Mouse (Mus musculus) ES-Bruce4 (cell line): ENCODE results near the gene Baz2b.

Experiments used
- EP300 ChIP-seq: IDR thresholded peaks from 2 replicates; pipeline ENCODE4 v1.6.1; 2011; ENCODE audit warnings: low read depth, low read length; ENCODE audit not compliant: insufficient read depth
- POLR2A ChIP-seq: IDR thresholded peaks from one replicate; pipeline ENCODE4 v1.8.1; 2011; ENCODE audit warnings: low read length; ENCODE audit not compliant: insufficient read depth

- TF ChIP-seq POLR2A (no peak), EP300 (no peak)
Observed at GRCm38 (mm10) chr2:60142281-60142680, 67.4 kb downstream of the Baz2b start.
